Mouse (Mus musculus): ENCODE results near the gene Pknox2. TPM values are rescaled to one million over a fixed set of nuclear protein-coding genes. Genes with fewer than 3 reads are reported as not detected.

Pknox2 gene
- polyA plus RNA-seq, 1 experiment from 2014 or later: not detected

DNA sequence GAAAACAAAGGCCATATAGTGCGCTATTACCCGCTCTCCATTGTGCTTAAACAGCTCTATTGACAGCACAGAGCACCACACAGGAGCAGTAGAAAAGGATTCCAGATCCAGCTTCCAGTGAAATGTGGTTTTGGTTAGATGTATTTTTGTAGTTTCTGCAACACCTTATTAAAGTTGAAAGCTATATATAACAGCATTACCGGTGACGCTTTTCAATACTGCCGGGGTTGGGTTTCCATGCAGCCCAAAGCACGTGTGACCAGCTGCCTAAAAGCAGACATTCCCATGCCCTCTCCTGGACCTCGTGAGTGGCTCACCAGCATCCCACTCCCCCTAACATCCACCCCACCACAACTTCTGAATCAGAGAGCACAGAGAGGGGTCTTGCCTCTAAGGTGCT lies 23.8 kb downstream of the Pknox2 start:
- H3K36me3 ChIP-seq (ENCODE audit: inconsistent target): no peaks in the 10 kb centered on the region
- H3K4me3 ChIP-seq (ENCODE audit: inconsistent target): no peak overlapping the region
- 89% methylated on average over 7 of the region's 7 CpGs for WGBS (ENCODE audit: missing documents)
- H3K79me2 ChIP-seq (ENCODE audit: inconsistent target): no peaks in the 10 kb centered on the region
- H3K27ac ChIP-seq: no peak overlapping the region

- H3K27ac ChIP-seq: no peak overlapping the region
- H3K4me3 ChIP-seq (ENCODE audit: inconsistent target): no peak overlapping the region
- WGBS (ENCODE audit: missing documents): 79% methylated on average over 6 of the region's 6 CpGs
- H3K79me2 ChIP-seq (ENCODE audit: inconsistent target): no peaks in the 10 kb centered on the region
- H3K36me3 ChIP-seq (ENCODE audit: inconsistent target): no peaks in the 10 kb centered on the region
Observed at GRCm38 (mm10) chr9:37122971-37123370, 24.2 kb downstream of the Pknox2 start.

DNA sequence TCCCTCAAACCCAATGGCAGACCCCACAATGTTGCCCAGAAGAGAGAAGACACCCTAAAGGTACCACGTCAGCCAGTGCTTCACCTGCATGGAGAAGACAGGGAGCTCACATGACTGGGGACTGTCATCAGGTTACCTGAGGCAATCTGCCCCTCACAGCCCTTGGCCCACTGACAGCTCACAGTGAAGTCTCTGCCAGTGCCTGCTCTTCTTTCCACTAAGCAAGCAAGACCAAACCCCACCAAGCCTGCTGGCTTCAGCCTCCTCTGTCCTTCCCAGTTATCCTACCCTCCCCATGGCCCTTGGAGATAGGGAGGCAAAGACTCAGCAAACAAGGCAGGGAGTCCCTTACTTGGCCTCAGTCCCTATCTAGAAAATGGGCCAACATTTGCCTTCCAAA lies 24.8 kb downstream of the Pknox2 start:
- H3K79me2 ChIP-seq (ENCODE audit: inconsistent target): no peaks in the 10 kb centered on the region
- no peak overlapping the region for H3K27ac ChIP-seq
- WGBS (ENCODE audit: missing documents): 85% methylated on average over 1 of the region's 1 CpGs
- H3K4me3 ChIP-seq (ENCODE audit: inconsistent target): no peak overlapping the region
- H3K36me3 ChIP-seq (ENCODE audit: inconsistent target): no peaks in the 10 kb centered on the region

GRCm38 (mm10) chr9:37121761-37122331 lies 25.4 kb downstream of the Pknox2 start:
- 60% methylated on average over 4 of the region's 4 CpGs for WGBS (ENCODE audit: missing documents)

DNA sequence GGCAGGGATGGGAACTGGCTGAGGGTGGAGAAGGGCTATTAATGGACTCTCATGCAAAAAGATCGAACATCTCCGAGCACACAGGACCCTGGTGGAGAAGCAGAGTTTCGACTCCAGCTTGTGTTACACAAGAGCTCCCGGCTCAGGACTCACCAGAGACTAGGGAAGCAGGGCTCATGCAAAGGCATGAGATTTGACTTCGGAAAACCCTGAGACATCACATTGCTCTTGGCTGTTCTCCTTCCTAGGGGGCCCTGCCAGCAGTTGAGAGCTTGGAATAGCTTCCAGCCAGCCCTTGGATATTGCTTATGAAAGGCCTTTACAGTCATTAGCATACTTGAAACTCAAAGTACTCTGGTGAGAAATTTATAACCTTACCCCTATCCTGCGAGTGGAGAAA lies 26.4 kb downstream of the Pknox2 start:
- no peak overlapping the region for H3K27ac ChIP-seq
- no peaks in the 10 kb centered on the region for H3K79me2 ChIP-seq (ENCODE audit: inconsistent target)
- WGBS (ENCODE audit: missing documents): 91% methylated on average over 6 of the region's 6 CpGs
- H3K36me3 ChIP-seq (ENCODE audit: inconsistent target): no peaks in the 10 kb centered on the region
- no peak overlapping the region for H3K4me3 ChIP-seq (ENCODE audit: inconsistent target)

More at GRCm38 (mm10) chr9:37121761-37122331, 25.4 kb downstream of the Pknox2 start:
- no peak overlapping the region for H3K27ac ChIP-seq
- no peak overlapping the region for H3K4me3 ChIP-seq (ENCODE audit: inconsistent target)
- no peaks in the 10 kb centered on the region for H3K36me3 ChIP-seq (ENCODE audit: inconsistent target)
- H3K79me2 ChIP-seq (ENCODE audit: inconsistent target): no peaks in the 10 kb centered on the region

GRCm38 (mm10) chr9:37117529-37117928 lies 29.7 kb downstream of the Pknox2 start:
- Histone ChIP-seq H3K79me2 (ENCODE audit: inconsistent target) (no peaks in the 10 kb centered on the region), H3K36me3 (ENCODE audit: inconsistent target) (no peaks in the 10 kb centered on the region), H3K27ac (no peak overlapping the region), H3K4me3 (ENCODE audit: inconsistent target) (no peak overlapping the region)
- 100% methylated on average over 1 of the region's 2 CpGs for WGBS (ENCODE audit: missing documents)

GRCm38 (mm10) chr9:37116632-37117413 lies 30.4 kb downstream of the Pknox2 start:
- WGBS (ENCODE audit: missing documents): 91% methylated on average over 9 of the region's 9 CpGs

DNA sequence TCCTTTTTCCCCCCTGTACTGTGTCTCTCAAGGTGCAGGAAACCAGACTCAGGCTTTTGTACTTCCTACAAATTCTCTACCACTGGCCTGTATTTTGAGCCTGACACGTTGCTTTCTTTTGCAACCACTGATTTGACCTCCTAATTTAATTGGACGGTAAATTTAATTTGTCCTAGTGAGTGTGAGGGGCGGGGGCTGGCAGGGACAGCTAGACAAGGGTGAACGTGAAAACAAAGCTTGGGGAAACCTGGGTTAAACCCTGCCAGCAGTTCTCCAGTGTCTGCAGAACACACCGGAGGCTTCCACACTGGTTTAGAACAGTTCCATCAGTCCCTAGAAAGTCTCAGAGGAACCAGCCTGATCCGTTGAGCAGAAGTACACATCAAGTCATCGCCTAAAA lies 31.4 kb downstream of the Pknox2 start:
- H3K4me3 ChIP-seq (ENCODE audit: inconsistent target): no peak overlapping the region
- H3K79me2 ChIP-seq (ENCODE audit: inconsistent target): no peaks in the 10 kb centered on the region
- WGBS (ENCODE audit: missing documents): 78% methylated on average over 7 of the region's 7 CpGs
- no peaks in the 10 kb centered on the region for H3K36me3 ChIP-seq (ENCODE audit: inconsistent target)
- no peak overlapping the region for H3K27ac ChIP-seq

More at GRCm38 (mm10) chr9:37116632-37117413, 30.4 kb downstream of the Pknox2 start:
- no peaks in the 10 kb centered on the region for H3K79me2 ChIP-seq (ENCODE audit: inconsistent target)
- no peak overlapping the region for H3K4me3 ChIP-seq (ENCODE audit: inconsistent target)
- H3K36me3 ChIP-seq (ENCODE audit: inconsistent target): no peaks in the 10 kb centered on the region
- no peak overlapping the region for H3K27ac ChIP-seq

DNA sequence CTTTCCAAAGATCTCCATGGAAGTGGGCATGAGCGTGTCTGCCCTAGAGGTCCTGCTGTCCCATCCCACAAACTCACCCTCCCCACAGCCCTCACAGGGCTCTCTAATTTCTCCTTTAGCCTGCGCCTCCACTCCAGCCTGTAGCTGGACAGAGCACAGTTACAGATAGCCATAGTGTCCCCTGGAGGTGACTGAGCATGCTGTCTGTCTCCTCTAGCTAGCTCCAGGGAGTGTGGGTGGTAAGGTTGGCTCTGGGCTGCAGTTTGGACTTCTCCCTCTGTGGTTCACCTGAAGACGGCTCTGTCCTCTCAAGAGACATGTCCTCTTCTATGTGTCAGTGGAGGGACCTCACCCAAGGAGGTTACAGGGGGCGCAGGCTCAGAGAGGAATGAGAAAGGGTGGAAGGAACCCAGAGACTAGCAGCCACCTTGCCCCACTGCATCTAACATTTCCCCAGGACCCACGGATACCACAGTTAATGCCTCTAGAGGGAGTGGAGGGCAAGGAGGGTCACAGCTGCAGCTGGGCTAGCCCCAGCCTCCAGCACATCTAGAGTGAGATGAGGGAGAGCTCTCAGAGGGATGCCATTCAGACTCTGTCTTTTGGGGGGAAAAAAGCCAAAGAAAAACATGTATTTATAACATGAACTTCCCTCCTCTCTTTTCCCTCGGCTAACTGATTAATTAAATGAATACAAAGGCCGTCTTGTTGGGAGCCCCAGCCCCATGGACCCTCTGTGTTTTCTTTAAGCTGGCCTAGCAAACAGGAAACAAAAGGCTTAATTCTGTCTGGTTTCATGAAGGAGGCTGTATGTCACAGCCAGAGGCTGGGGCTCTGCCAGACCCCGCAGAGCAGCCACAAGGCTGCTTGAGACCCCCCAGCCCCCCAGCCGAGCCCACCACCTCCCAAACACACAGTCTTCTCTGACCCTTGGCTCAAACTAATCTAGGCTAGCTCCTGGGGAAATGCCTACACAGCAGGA lies 32.6 kb downstream of the Pknox2 start:
- no peaks in the 10 kb centered on the region for H3K79me2 ChIP-seq (ENCODE audit: inconsistent target)
- H3K4me3 ChIP-seq (ENCODE audit: inconsistent target): no peak overlapping the region
- H3K36me3 ChIP-seq (ENCODE audit: inconsistent target): no peaks in the 10 kb centered on the region
- no peak overlapping the region for H3K27ac ChIP-seq
- WGBS (ENCODE audit: missing documents): 71% methylated on average over 9 of the region's 9 CpGs

DNA sequence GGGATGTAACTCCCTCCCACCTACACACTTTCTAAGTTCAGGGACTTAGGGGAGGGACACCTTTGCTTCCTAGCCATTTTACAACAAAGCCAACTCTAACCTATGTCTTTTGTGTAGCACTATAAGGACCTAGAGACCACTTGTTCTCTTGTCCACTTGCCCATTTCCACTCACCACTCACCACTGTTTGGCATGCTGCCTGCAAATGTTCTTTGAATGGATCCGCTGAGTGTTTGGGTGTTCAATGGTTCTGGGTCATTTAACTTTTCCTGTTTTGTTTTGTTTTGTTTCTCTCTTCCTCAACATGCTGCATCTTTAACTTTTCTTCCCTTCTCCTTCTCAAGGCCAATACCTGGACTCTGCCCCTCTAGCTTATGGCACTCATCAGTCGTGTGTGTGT lies 39.7 kb downstream of the Pknox2 start:
- Histone ChIP-seq H3K27ac (no peak overlapping the region), H3K4me3 (ENCODE audit: inconsistent target) (no peak overlapping the region), H3K79me2 (ENCODE audit: inconsistent target) (no peaks in the 10 kb centered on the region), H3K36me3 (ENCODE audit: inconsistent target) (no peaks in the 10 kb centered on the region)
- WGBS (ENCODE audit: missing documents): 93% methylated on average over 2 of the region's 2 CpGs

- WGBS (ENCODE audit: missing documents): 88% methylated on average over 3 of the region's 3 CpGs
Observed at GRCm38 (mm10) chr9:37106808-37107207, 40.4 kb downstream of the Pknox2 start.

DNA sequence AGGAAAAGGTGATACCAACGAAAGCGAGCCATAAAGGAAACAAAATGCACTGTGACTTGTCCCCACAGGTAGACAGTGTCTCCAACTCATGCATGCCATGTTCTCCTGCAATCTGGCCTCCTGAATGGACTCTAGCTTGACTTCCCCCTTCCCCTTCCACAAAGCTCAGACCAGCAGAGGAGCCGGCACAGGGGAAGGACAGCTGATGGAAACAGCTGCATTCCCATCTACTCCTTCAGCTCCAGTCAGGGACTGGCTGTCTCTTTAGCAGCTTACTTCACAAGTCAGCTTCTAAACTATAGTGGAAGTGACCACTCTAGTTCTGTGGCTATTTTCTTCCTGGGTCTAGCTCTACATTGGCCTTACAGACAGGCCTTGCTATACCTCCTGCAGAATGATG lies 43.0 kb downstream of the Pknox2 start:
- WGBS (ENCODE audit: missing documents): 74% methylated on average over 3 of the region's 3 CpGs
- H3K4me3 ChIP-seq (ENCODE audit: inconsistent target): no peak overlapping the region
- H3K79me2 ChIP-seq (ENCODE audit: inconsistent target): no peaks in the 10 kb centered on the region
- no peak overlapping the region for H3K27ac ChIP-seq
- H3K36me3 ChIP-seq (ENCODE audit: inconsistent target): no peaks in the 10 kb centered on the region

More at GRCm38 (mm10) chr9:37106808-37107207, 40.4 kb downstream of the Pknox2 start:
- H3K27ac ChIP-seq: no peak overlapping the region
- no peak overlapping the region for H3K4me3 ChIP-seq (ENCODE audit: inconsistent target)
- H3K36me3 ChIP-seq (ENCODE audit: inconsistent target): no peaks in the 10 kb centered on the region
- no peaks in the 10 kb centered on the region for H3K79me2 ChIP-seq (ENCODE audit: inconsistent target)

DNA sequence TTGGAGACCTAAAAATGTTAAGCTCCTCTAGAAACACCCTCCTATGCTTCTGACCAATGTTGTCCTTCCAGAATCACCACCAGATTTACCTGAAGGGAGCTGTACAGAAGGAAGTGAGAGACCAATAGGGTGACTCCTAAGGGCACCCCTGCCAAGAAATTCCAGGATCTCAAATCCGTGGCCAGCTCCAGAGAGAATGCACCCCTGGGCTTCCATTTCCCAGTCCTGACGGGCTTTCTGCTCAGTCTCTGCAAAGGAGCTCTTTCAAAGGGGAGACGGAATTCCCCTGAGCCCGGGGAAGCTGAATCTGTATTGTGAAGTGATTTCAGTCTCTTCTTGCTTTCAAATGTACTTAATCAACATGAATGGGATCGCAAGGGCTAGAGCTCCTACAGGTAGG lies 43.4 kb downstream of the Pknox2 start:
- H3K79me2 ChIP-seq (ENCODE audit: inconsistent target): no peaks in the 10 kb centered on the region
- H3K27ac ChIP-seq: no peak overlapping the region
- H3K4me3 ChIP-seq (ENCODE audit: inconsistent target): no peak overlapping the region
- 65% methylated on average over 5 of the region's 5 CpGs for WGBS (ENCODE audit: missing documents)
- H3K36me3 ChIP-seq (ENCODE audit: inconsistent target): no peaks in the 10 kb centered on the region

DNA sequence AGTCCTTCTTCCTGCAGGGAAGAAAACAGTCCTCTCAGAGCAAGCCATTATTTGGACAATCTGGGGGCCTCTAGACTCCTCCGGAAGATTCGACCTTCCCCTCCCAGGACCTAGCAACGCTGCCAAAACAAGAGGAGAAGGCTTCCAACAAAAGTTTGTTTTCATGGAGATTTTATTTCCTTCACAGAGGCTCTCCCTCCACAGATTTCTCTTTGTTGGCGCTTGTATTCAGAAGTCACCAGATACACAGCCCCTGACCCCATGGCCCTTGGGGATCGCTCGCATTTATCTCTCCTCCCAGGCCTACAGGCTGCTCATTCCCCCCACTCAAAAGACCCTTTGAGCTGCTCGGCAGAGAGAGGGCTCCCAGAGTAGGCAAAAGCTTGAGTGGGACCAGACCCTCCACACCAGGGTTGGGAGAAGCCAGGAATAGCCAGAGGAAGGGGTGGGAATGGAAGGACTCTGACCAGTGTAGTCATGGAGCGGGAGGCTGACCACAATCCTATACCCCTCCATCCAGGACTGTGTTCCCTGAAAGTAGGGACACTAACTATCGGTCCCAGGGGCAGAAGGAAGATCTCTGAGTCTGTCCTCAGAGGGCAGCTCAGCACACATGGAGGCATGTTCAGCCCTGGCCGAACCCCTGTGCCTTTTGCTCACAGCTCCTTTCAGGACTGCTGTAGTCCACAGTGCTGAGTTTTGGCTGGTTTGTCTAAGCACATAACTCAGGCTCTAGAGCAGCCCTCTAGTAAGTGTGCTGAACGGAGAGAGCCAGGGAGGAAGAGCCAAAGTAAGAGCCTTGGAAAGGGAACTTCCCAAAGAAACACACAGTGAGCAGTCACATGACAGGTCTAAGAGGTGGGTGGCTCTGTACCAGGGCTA lies 45.9 kb downstream of the Pknox2 start:
- 84% methylated on average over 11 of the region's 11 CpGs for WGBS (ENCODE audit: missing documents)
- Histone ChIP-seq H3K4me3 (ENCODE audit: inconsistent target) (no peak overlapping the region), H3K79me2 (ENCODE audit: inconsistent target) (no peaks in the 10 kb centered on the region), H3K36me3 (ENCODE audit: inconsistent target) (no peaks in the 10 kb centered on the region), H3K27ac (no peak overlapping the region)
